Mouse (Mus musculus): ENCODE results near the gene Bmp2k. TPM values are rescaled to one million over a fixed set of nuclear protein-coding genes. Genes with fewer than 3 reads are reported as not detected.

The Bmp2k gene
- total RNA-seq (2022) = 10 to 100 TPM; 14.8 to 18.4 (median 16.2) TPM

DNA sequence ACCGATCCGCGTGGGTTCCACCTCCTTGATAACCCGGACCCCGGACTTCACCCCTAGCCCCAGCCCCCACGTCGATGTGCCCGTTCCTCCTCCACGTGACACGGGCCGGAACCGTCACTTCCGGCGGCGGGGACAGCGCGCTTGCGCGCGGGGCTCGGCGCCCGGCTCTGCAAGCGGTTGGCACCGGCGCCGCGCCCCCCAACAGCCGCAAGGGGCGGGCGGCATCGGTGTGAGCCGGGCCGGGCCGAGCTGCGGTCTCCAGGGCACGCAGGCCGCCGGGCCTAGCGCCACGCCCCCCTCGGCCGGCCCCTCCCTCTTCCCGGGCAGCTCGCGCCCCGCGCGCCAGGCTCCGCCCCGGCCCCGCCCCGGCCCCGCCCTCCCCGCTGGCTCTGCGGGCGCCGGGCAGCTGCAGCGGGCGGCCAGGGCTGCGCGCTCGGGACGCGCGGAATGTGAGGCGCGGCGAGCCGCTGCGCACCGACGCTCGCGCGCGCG is at the start of gene Bmp2k:
TSS of gene Bmp2k (plus strand) at position 380 of the 492 bp plus-strand sequence.
- peak; percentile 85 to 92 for DNase-seq (ENCODE audit: low spot score in 2 of 2)

DNA sequence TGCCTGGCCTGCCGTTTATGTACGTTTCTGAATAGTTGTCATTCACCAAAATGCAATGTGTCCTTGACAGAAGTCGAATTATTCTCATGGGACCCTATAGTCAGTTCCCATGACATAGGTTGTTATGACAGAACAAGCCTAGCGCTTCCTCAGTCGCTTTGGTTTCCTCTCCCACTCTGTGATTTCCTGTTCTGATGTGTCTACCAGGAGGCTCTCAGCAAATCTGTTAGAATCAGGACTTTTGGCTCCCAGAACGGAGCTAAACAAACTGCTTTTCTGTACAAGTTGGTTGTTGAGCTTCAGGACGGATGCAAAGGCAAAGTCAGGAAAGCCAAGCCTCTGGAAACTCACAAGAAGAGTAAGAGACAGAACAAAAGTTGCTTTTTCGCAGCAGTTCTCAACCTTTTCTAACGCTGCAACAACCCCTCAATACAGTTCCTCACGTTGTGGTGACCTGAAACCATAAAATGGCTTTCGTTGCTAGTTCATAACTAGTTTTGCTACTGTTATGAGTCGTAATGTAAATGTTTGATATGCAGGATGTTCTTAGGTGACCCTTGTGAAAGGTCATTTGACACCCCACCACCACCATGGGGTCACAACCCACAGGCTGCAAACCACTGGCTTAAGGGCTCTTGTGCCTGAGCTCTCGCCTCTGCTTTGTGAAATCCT is 48.5 kb upstream of the Bmp2k start:
- no peak for DNase-seq (ENCODE audit: low spot score in 2 of 2)

- no peak for DNase-seq (ENCODE audit: low spot score in 2 of 2)
Observed at GRCm38 (mm10) chr5:96949839-96950666, 47.4 kb upstream of the Bmp2k start.

GRCm38 (mm10) chr5:96950667-96951492 is 46.6 kb upstream of the Bmp2k start:
- no peak for DNase-seq (ENCODE audit: low spot score in 2 of 2)

GRCm38 (mm10) chr5:96951493-96952105 is 45.9 kb upstream of the Bmp2k start:
- no peak for DNase-seq (ENCODE audit: low spot score in 2 of 2)

- peak in 1 of 2 experiments; percentile 12 for DNase-seq (ENCODE audit: low spot score in 2 of 2)
Observed at GRCm38 (mm10) chr5:96954040-96954439, 43.4 kb upstream of the Bmp2k start.

DNA sequence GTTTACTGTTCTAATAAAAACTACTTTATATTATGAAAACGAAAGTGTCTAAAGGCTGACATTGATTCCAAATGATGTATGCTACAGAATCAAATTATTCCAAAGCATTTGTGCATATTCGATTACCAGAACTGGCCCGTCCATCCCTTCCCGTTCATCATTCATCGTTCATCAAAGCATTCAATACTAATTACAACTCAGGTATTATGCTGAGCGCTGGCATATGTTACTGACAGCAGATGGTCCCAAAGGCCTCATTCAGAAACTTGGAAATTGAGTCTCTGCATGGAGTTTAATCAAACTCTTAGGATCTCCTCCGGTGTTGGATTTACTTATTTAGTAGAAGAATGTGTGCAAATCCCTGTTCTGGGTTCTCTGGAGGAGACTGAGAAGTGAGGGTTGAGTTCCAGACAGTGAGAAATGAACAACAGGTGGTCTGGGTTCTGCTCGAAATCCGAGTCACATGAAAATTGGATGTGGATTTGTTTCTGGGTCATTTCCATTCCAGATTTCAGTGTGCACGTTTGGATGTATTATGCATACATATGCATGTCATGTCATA is 42.9 kb upstream of the Bmp2k start:
- DNase-seq (ENCODE audit: low spot score in 2 of 2) = no peak

- peak in 1 of 2 experiments; percentile 22 for DNase-seq (ENCODE audit: low spot score in 2 of 2)
Observed at GRCm38 (mm10) chr5:96956926-96957325, 40.6 kb upstream of the Bmp2k start.

DNA sequence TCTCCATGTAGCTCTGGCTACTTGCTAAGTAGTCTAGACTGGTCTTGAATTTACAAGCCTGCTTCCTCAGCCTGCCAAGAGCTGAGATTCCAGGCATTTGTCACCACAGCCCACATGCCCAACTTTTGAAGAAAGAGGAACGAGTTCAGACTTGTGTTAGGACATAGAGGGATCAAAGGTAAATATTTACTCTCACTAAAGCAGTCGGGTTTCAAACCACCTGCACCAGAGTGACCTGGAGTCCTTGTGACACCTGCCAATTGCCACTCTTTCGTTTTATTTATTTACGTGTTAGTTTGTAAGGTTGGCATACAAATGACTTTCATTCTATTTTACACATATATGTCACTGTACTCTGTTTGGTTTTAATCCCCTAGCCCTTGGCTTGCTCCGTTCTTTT is 36.4 kb upstream of the Bmp2k start:
- no peak for DNase-seq (ENCODE audit: low spot score in 2 of 2)

GRCm38 (mm10) chr5:96961852-96962251 is 35.6 kb upstream of the Bmp2k start:
- no peak for DNase-seq (ENCODE audit: low spot score in 2 of 2)

DNA sequence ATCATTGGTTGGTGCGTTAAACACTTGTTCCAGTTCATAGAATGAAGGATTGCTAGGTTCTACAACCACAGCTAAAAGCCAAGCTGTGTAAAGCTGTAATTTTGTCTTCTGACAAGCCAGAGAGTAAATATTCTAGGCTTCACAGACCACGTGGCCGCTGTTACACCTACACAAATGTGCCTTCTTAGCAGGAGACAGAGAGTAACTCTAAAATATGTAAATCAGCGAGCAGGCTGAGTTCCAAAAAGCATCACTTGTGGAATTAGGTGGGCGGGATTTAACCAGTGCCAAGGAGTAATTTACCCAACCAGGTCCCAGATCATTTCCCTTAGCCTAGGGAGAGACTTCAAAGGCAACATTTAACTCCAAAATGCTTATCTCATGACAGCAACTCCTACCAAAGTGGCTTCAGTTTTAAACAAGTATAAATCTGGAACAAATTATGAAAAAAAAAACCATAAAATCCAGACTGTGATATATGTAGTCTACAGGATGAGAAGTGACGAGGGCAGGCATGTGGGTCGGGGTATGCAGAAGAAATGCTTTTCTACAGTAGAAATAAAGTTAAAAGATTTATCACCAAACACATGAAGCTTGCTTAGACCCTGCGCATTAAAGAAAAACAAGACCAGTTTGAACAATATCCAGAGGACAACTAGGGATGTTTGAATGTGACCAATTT is 35.1 kb upstream of the Bmp2k start:
- peak in 1 of 2 experiments; percentile 59 for DNase-seq (ENCODE audit: low spot score in 2 of 2)

GRCm38 (mm10) chr5:96962934-96963301 is 34.6 kb upstream of the Bmp2k start:
- no peak for DNase-seq (ENCODE audit: low spot score in 2 of 2)

DNA sequence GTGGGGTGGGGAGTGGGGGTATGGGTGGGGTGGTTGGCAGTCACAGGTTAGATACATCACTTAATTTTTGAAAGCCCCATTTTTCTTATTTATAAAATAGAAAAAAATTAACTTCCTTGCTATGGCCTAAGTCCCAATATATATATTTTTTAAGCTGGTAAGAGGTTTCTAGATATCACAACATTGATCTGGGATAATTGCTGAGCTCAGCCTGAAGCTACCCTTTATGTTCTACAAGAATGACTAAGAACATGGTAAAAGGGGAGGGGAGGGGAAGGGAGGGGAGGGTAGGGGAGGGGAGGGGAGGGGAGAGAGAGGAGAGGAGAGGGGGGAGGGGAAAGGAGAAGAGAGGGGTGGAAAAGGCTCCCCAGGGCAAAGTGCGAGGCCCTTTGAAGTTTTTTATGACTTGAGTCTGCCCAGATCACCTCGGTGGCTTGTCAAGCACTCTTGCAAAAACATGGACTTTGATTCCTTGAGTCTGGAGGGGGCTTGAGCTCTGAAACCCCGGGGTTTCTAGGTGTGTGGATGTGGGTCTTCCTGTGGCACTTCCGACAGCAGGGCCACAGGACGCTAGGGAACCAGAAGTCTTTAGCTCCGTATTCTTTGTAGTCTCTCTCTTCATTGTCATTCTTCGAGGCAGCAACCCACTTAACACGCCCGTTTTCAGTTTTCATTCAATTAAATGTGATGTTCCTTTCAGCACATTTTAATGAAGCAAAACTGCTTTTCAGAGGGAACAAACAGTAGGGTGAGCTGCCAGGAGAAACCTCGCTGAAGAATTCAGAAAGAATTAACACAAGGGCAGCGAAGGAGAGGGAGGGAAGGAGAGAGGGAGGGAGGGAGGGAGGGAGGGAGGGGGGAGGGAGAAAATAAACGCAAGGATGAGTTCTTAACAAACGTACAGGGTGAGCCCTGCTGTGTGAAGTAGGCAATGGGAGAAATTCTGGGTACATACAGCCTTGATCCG is 33.1 kb upstream of the Bmp2k start:
- no peak for DNase-seq (ENCODE audit: low spot score in 2 of 2)

DNA sequence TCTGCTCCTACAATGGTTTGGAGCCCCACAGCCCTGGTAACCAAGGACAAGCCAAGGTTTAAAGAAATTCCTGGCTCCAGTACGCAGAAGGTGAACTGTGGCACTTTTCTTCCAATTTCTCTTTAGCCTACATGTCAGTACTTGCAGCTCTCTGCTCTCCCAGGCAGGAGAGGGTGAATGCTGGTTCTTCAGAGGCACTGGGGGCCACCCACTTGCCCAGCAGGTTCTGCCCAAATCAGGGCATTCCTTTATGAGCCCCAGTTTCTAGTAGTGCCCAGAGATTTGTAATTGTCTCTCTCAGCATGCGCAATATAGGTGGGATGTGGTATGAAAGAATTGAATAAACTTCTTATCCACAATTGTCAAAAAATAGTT is 32.5 kb upstream of the Bmp2k start:
- DNase-seq (ENCODE audit: low spot score in 2 of 2) = no peak

DNA sequence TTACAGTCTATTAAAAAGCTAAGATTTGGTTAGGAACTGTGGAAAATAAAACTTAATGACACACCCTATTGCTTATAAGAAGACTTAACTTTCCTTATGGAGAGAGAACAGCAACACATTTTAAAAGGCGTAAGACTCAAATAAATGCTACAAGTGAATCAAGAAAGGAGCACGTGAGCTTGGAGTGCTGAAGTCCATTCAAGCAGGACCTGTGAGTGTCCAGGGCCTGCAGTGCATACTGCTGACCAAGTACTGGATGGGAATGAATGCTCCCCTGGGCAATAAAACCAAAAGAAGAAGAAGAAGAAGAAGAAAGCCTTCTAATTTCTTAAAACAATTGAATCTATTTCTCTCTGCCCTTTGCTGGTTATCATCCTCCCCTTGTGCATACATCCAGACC is 32.0 kb upstream of the Bmp2k start:
- DNase-seq (ENCODE audit: low spot score in 2 of 2) = no peak

DNA sequence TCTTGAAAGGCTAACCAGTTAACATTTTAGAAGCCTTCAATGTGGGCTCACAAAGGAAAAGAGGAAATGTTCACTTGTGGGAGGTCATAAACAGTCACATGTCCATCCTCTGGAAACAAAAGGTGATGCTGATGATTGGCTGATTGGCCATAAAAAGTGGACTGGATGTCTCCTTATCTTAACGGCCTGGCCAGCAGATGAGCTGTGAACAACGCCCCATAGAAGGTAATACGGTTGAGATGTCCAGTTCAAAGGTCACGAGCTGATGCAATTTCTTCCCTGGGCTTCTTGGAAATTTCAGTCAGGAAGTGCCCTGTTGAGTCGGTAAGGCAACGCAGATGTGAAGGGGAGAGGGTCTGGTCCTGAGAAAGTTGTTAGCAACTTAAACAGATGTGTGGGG is 28.9 kb upstream of the Bmp2k start:
- no peak for DNase-seq (ENCODE audit: low spot score in 2 of 2)

DNA sequence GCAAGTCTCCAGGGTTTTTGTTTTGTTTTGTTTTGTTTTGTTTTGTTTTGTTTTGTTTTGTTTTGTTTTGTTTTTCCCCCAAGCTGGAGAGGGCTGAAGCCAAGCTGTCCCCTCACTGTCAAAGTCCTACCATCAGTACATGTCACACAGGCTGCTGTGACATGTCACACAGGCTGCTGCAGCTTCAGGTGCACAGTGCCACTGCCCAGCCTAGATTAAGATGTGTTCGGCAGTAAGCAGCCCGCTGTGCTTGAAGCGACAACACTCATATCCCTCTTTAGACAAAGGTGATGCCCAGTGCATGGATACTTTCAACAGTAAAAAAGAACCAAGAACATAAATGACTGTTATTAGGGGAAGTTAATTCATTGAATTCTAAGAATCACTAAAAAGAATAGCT is 28.5 kb upstream of the Bmp2k start:
- DNase-seq (ENCODE audit: low spot score in 2 of 2) = no peak

- no peak for DNase-seq (ENCODE audit: low spot score in 2 of 2)
Observed at GRCm38 (mm10) chr5:96969705-96970471, 27.6 kb upstream of the Bmp2k start.

GRCm38 (mm10) chr5:96970472-96970848 is 27.0 kb upstream of the Bmp2k start:
- DNase-seq (ENCODE audit: low spot score in 2 of 2) = no peak
